ENCODE assay signal across 8 mouse cellular contexts in genomic region chr6:38341751-38342665, GRCm38 (mm10). TPM values are rescaled to one million over a fixed set of nuclear protein-coding genes. Genes with fewer than 3 reads are reported as not detected.
DNase-seq lines count a peak whose midpoint lies in the region; ATAC-seq and TF ChIP-seq lines count a peak whose summit lies in the region.
"Had no signal": no experiment of that assay in that cellular context is flagged by ENCODE, and none has a peak within 500 bp of the region (broad histone marks: within the 10 kb centered on the region; RNA-seq: fewer than 3 reads in every experiment).

No protein-coding gene starts in this region.

- ATAC-seq in intestine, postnatal 0 days, result 0 out of 2 replicates have a peak, but pooled peaks have one; percentile 23
- peak; percentile 86 for ATAC-seq in stomach, embryonic 15.5 days (ENCODE audit: insufficient read depth, low FRiP score, low read depth)

- intact Hi-C loops in left cerebral cortex, adult 2 months (cut with DNase I), result no loop called here

- peak overlapping the region; percentile 22 for H3K4me3 ChIP-seq in intestine, postnatal 0 days (ENCODE audit: low read depth, low read length)
- H3K4me3 ChIP-seq in stomach, embryonic 15.5 days (replicated peaks), result no peak overlapping the region
- no peak overlapping the region for H3K4me3 ChIP-seq in left cerebral cortex, adult 2 months
- H3K4me3 ChIP-seq: limb, embryonic 12.5 days had no signal

- peaks cover 21% of the 10 kb centered on the region for H3K36me3 ChIP-seq in intestine, postnatal 0 days (ENCODE audit: control insufficient read depth, insufficient read depth)
- no peaks in the 10 kb centered on the region for H3K36me3 ChIP-seq in stomach, embryonic 15.5 days
- H3K36me3 ChIP-seq: limb, embryonic 12.5 days had no signal

- H3K27me3 ChIP-seq in intestine, postnatal 0 days (replicated peaks; ENCODE audit: control insufficient read depth, insufficient read depth, low read length), result no peaks in the 10 kb centered on the region
- H3K27me3 ChIP-seq in stomach, embryonic 15.5 days (replicated peaks), result no peaks in the 10 kb centered on the region
- H3K27me3 ChIP-seq: limb, embryonic 12.5 days had no signal

- 20% methylated on average over 11 of the region's 11 CpGs for WGBS in intestine, postnatal 0 days
- 31% methylated on average over 11 of the region's 11 CpGs for WGBS in stomach, embryonic 15.5 days

- H3K4me1 ChIP-seq in intestine, postnatal 0 days (replicated peaks; ENCODE audit: control insufficient read depth, insufficient read depth, low read length), result peaks cover 10% of the 10 kb centered on the region; the same call in 1 of the 2 replicates
- no peaks in the 10 kb centered on the region for H3K4me1 ChIP-seq in stomach, embryonic 15.5 days
- H3K4me1 ChIP-seq: limb, embryonic 12.5 days had no signal

- peak overlapping the region; percentile 3; the same call in 1 of the 2 replicates for H3K9ac ChIP-seq in intestine, postnatal 0 days (ENCODE audit: low read depth, low read length)
- H3K9ac ChIP-seq in stomach, embryonic 15.5 days, result no peak overlapping the region
- H3K9ac ChIP-seq: limb, embryonic 12.5 days had no signal

- peak overlapping the region; percentile 59 for H3K4me2 ChIP-seq in intestine, postnatal 0 days (replicated peaks; ENCODE audit: low read depth)
- peak overlapping the region; percentile 30 for H3K4me2 ChIP-seq in stomach, embryonic 15.5 days
- H3K4me2 ChIP-seq: limb, embryonic 12.5 days had no signal

- peak; percentile 72 for DNase-seq in ovary, adult 18-20 months (ENCODE audit: low spot score)
- no peak for DNase-seq in ovary, postnatal 10 days (ENCODE audit: low spot score)
- peak; percentile 85 for DNase-seq in c-Kit-negative CD71-positive TER-119-positive erythroid progenitor cells, embryonic 14.5 days (ENCODE audit: low read depth, low spot score)
- no peak for DNase-seq in left cerebral cortex, adult 2 months (ENCODE audit: extremely low spot score in 1 of 2, low spot score in 2 of 2)
- no peak for DNase-seq in layer of hippocampus, adult 18-20 months (ENCODE audit: low spot score in 2 of 2)

- no peak for TF ChIP-seq CTCF in intestine, postnatal 0 days (IDR thresholded peaks at IDR 0.05; ENCODE audit: low read depth)
- no peak for TF ChIP-seq CTCF in left cerebral cortex, adult 2 months (IDR thresholded peaks at IDR 0.05)

- peak overlapping the region; percentile 66 for H3K27ac ChIP-seq in intestine, postnatal 0 days (ENCODE audit: low read depth, low read length)
- H3K27ac ChIP-seq in stomach, embryonic 15.5 days, result peak overlapping the region; percentile 35; the same call in 1 of the 2 replicates
- H3K27ac ChIP-seq in left cerebral cortex, adult 2 months, result no peak overlapping the region
- H3K27ac ChIP-seq: limb, embryonic 12.5 days had no signal

- no peaks in the 10 kb centered on the region for H3K9me3 ChIP-seq in intestine, postnatal 0 days (ENCODE audit: control insufficient read depth)
- no peaks in the 10 kb centered on the region for H3K9me3 ChIP-seq in stomach, embryonic 15.5 days
- H3K9me3 ChIP-seq: limb, embryonic 12.5 days had no signal

RNA-seq across cellular contexts. Expression of gene Zc3hav1, which starts 12.4 kb away (rescaled TPM):
- polyA plus RNA-seq in intestine, postnatal 0 days (2015; fragmentation: Nextera tagmentation; extraction: Ambion mirVana), result 22.7 and 22.8 TPM in 2 replicates
- 10.2 and 12.1 TPM in 2 replicates for polyA plus RNA-seq in stomach, embryonic 15.5 days (2015; fragmentation: Nextera tagmentation; extraction: Ambion mirVana)
- 1 to 10 TPM; 2.5 to 3.1 TPM for total RNA-seq in left cerebral cortex, adult 2 months (2021)
- 1 to 10 TPM; 5.1 to 7.1 TPM for total RNA-seq in layer of hippocampus, adult 18-20 months (2021)

RNA-seq across cellular contexts. Expression of gene Ttc26, which starts 39.3 kb away (rescaled TPM):
- polyA plus RNA-seq in intestine, postnatal 0 days (2015; fragmentation: Nextera tagmentation; extraction: Ambion mirVana), result 0.71 and 0.85 TPM in 2 replicates
- 5.8 and 5.9 TPM in 2 replicates for polyA plus RNA-seq in stomach, embryonic 15.5 days (2015; fragmentation: Nextera tagmentation; extraction: Ambion mirVana)
- 10 to 100 TPM; 12.4 to 13.1 TPM for total RNA-seq in left cerebral cortex, adult 2 months (2021)
- total RNA-seq in layer of hippocampus, adult 18-20 months (2021), result 10 to 100 TPM; 12.0 to 12.7 TPM

RNA-seq across cellular contexts. Expression of gene Zc3hav1l, which starts 42.9 kb away (rescaled TPM):
- 1.6 TPM in 2 replicates for polyA plus RNA-seq in intestine, postnatal 0 days (2015; fragmentation: Nextera tagmentation; extraction: Ambion mirVana)
- 8.2 and 9.4 TPM in 2 replicates for polyA plus RNA-seq in stomach, embryonic 15.5 days (2015; fragmentation: Nextera tagmentation; extraction: Ambion mirVana)
- total RNA-seq in left cerebral cortex, adult 2 months (2021), result 1 to 10 TPM; 3.2 to 3.4 TPM
- 1 to 10 TPM; 4.5 to 4.6 TPM for total RNA-seq in layer of hippocampus, adult 18-20 months (2021)

Comparison
In these comparisons a context has a peak if more than half of its experiments do, and no peak if none do; other contexts are left out.
1. DNase-seq: peak in ovary, adult 18-20 months (single experiment) and c-Kit-negative CD71-positive TER-119-positive erythroid progenitor cells, embryonic 14.5 days (single experiment); none in ovary, postnatal 10 days (single experiment), left cerebral cortex, adult 2 months (0 of 2) and layer of hippocampus, adult 18-20 months (0 of 2).